Mouse (Mus musculus): ENCODE results near the gene Rnf144a. TPM values are rescaled to one million over a fixed set of nuclear protein-coding genes. Genes with fewer than 3 reads are reported as not detected.

Rnf144a gene
- polyA plus RNA-seq (2015; fragmentation: Illumina TruSeq; extraction: RNeasy Lipid Tissue Mini Kit (QIAGEN cat#74804); ENCODE audit: insufficient read depth, low read depth, low replicate concordance): 5.2 TPM

DNA sequence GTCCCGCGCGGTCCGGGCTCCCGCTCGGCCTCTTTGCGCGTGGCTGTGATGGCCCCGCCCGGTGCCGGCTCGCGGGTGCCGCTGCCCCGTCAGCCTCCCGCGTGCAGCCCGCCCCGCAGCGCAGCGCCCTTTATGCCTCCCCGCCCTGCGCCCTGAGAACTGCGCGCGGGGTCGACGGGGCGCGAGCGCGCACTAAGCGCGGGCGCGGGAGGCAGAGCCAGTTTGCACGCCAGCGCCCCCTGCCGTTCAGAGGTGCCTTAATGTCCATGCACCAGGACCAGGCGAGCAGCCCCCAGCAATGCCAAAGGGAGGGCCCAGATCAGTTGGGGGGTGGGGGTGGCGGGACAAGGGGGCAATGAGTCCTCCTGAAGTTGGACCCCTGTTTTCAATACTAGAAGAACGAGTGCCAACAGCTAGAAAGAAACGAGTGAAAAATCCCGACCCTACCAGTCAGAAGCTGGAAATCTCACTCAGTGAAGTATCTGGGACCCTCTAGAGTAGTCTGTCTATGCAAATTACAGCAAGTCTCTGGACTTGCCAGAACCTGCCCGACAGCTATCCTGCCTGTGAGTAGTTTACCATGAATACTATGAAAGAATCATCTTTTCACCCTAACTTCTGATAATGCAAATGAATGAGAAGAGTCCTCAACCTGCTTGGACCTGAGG, at the start of gene Rnf144a:
Rnf144a (minus strand) TSS at position 151 of the 668 bp plus-strand sequence.

DNA sequence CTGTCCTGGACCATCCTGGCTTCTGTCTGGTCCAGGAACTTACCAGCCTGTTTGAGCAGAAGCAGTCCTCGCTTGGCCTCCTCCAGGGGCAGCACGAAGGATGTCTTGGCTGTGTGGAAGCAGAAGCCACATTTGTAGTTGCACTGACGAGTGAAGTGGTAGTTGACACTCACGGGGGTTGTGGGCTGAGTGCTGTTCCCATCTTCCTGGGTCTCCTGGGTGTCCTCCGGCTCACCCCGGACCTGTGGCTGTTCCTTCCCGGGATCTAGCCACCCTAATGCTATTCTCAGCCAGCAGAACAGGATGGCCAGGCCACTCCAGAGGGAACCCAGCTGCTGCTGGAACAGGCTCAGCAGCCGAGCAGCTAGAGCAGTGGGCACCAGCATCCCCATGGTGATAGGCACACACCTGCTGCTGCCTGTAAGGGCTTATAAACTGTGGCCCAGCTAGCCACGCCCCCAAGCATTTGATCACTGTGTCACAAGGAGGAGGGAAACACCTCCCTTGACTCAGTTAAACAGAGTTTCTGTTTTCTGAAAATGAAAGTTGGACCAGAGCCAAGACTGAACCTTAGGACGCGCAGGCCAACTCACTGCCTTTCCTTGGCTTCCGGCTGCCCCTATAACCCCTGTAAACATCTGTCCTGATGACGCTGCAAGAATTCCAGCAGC, 41.1 kb upstream of the Rnf144a start, which contains the start of gene Rsad2:
Rsad2 (minus strand) TSS at position 425 of the 671 bp plus-strand sequence.

Other genes with a start within 250 kb of the Rnf144a start
- 3.5 TPM for gene Rsad2, start 41.2 kb upstream of the Rnf144a start, polyA plus RNA-seq (2015; fragmentation: Illumina TruSeq; extraction: RNeasy Lipid Tissue Mini Kit (QIAGEN cat#74804); ENCODE audit: insufficient read depth, low read depth, low replicate concordance)
- gene Cmpk2, start 54.0 kb upstream of the Rnf144a start, polyA plus RNA-seq (2015; fragmentation: Illumina TruSeq; extraction: RNeasy Lipid Tissue Mini Kit (QIAGEN cat#74804); ENCODE audit: insufficient read depth, low read depth, low replicate concordance): 4.4 TPM